Mouse (Mus musculus) stomach, postnatal 0 days (tissue): Measurements from ENCODE around the gene Mas1. TPM values are rescaled to one million over a fixed set of nuclear protein-coding genes. Genes with fewer than 3 reads are reported as not detected.

Experiments
- ATAC-seq: fragments of 200-750 bp; cut with Nextera tagmentation; 2 replicates; pipeline ENCODE4 v1.8.0; 2017; ENCODE audit not compliant: low FRiP score, low TSS enrichment
- DNase-seq: peaks from one replicate; pipeline ENCODE4 v3.0.0-alpha.2; 2016; ENCODE audit warnings: low spot score
- H3K27ac ChIP-seq: fragments of 300-500 bp; sonication (generic); replicated peaks from 2 replicates; pipeline ENCODE4 v1.5.1; 2014; ENCODE audit warnings: mild to moderate bottlenecking, control low read depth
- H3K27me3 ChIP-seq: fragments of 300-500 bp; sonication (generic); 2 replicates; pipeline ENCODE4 v1.6.1; 2014; ENCODE audit warnings: low read length; ENCODE audit not compliant: control insufficient read depth, insufficient read depth
- H3K36me3 ChIP-seq: fragments of 300-500 bp; sonication (generic); 2 replicates; pipeline ENCODE4 v1.6.1; 2014; ENCODE audit warnings: low read length, mixed read lengths; ENCODE audit not compliant: control insufficient read depth, insufficient read depth
- H3K4me1 ChIP-seq: fragments of 300-500 bp; sonication (generic); replicated peaks from 2 replicates; pipeline ENCODE4 v1.6.1; 2014; ENCODE audit warnings: antibody characterized with exemption; ENCODE audit not compliant: control insufficient read depth, insufficient read depth
- H3K4me2 ChIP-seq: fragments of 300-500 bp; sonication (generic); replicated peaks from 2 replicates; pipeline ENCODE4 v1.6.1; 2014; ENCODE audit warnings: low read depth, mild to moderate bottlenecking, control low read depth, moderate library complexity
- H3K4me3 ChIP-seq: fragments of 300-500 bp; sonication (generic); 2 replicates; pipeline ENCODE4 v1.5.1; 2014; ENCODE audit warnings: low read depth, low read length, control low read depth
- H3K9ac ChIP-seq: fragments of 300-500 bp; sonication (generic); 2 replicates; pipeline ENCODE4 v1.6.1; 2014; ENCODE audit warnings: mild to moderate bottlenecking, low read length, control low read depth, mixed read lengths
- H3K9me3 ChIP-seq: fragments of 300-500 bp; sonication (generic); 2 replicates; pipeline ENCODE4 v1.6.1; 2016; ENCODE audit warnings: low read length; ENCODE audit not compliant: control insufficient read depth
- CTCF ChIP-seq: IDR thresholded peaks from 2 replicates; pipeline ENCODE4 v1.5.1; 2016; ENCODE audit warnings: antibody characterized with exemption, low read depth, mild to moderate bottlenecking, moderate library complexity
- EP300 ChIP-seq: optimal IDR thresholded peaks from 2 replicates; pipeline ENCODE3; 2016; ENCODE audit warnings: antibody characterized with exemption
- WGBS: fragments of 180-500 bp; shearing (Covaris S2); extraction: QIAGEN DNeasy Blood & Tissue Kit; methylation state at CpG from one replicate; pipeline ENCODE4 v1.1.7; 2014; 5-methylcytosine and 5-hydroxymethylcytosine counted together
- polyA plus RNA-seq: library from polyadenylated mRNA; unstranded; fragments of >200 nt; fragmentation: Nextera tagmentation; extraction: Ambion mirVana; gene quantifications from 2 replicates; pipeline ENCODE4 v1.2.1, GENCODE M21; 2015

The Mas1 gene
- polyA plus RNA-seq, 1 experiment from 2014 or later = 0.12 TPM

- Histone ChIP-seq H3K27ac (0 out of 2 replicates have a peak overlapping the region, but pooled peaks have one; percentile 13), H3K36me3 (no peaks in the 10 kb centered on the region), H3K4me2 (no peak overlapping the region), H3K4me3 (no peak overlapping the region), H3K27me3 (no peaks in the 10 kb centered on the region), H3K9ac (no peak overlapping the region), H3K9me3 (no peaks in the 10 kb centered on the region), H3K4me1 (no peaks in the 10 kb centered on the region)
- DNase-seq = no peak
- WGBS = 28% methylated on average over 5 of the region's 5 CpGs
- no peak for TF ChIP-seq CTCF
- no peak for TF ChIP-seq EP300
- no peak for ATAC-seq
Observed at GRCm38 (mm10) chr17:12845862-12846261, 22.1 kb downstream of the Mas1 start.

GRCm38 (mm10) chr17:12844540-12844939, 23.4 kb downstream of the Mas1 start:
- no peak overlapping the region for H3K4me3 ChIP-seq
- H3K27me3 ChIP-seq = no peaks in the 10 kb centered on the region
- 59% methylated on average over 4 of the region's 4 CpGs for WGBS
- TF ChIP-seq EP300 (no peak), CTCF (no peak)
- H3K27ac ChIP-seq = no peak overlapping the region
- no peaks in the 10 kb centered on the region for H3K36me3 ChIP-seq
- DNase-seq (no peak), ATAC-seq (no peak)
- no peaks in the 10 kb centered on the region for H3K4me1 ChIP-seq
- H3K9ac ChIP-seq = no peak overlapping the region
- H3K9me3 ChIP-seq = no peaks in the 10 kb centered on the region
- H3K4me2 ChIP-seq = no peak overlapping the region

- WGBS = 76% methylated on average over 6 of the region's 6 CpGs
- ATAC-seq (no peak), DNase-seq (no peak)
- Histone ChIP-seq H3K27me3 (no peaks in the 10 kb centered on the region), H3K9me3 (no peaks in the 10 kb centered on the region), H3K9ac (no peak overlapping the region), H3K4me1 (no peaks in the 10 kb centered on the region), H3K27ac (no peak overlapping the region), H3K36me3 (no peaks in the 10 kb centered on the region), H3K4me3 (no peak overlapping the region), H3K4me2 (no peak overlapping the region)
- no peak for TF ChIP-seq CTCF
- TF ChIP-seq EP300 = no peak
Observed at GRCm38 (mm10) chr17:12843826-12844225, 24.1 kb downstream of the Mas1 start.

GRCm38 (mm10) chr17:12839475-12840267, 28.3 kb downstream of the Mas1 start:
- Histone ChIP-seq H3K4me2 (no peak overlapping the region), H3K27ac (no peak overlapping the region), H3K4me1 (no peaks in the 10 kb centered on the region), H3K9me3 (no peaks in the 10 kb centered on the region), H3K9ac (no peak overlapping the region), H3K36me3 (no peaks in the 10 kb centered on the region), H3K4me3 (no peak overlapping the region), H3K27me3 (no peaks in the 10 kb centered on the region)
- TF ChIP-seq CTCF = no peak
- no peak for TF ChIP-seq EP300
- no peak for DNase-seq
- WGBS = 59% methylated on average over 10 of the region's 10 CpGs
- no peak for ATAC-seq

GRCm38 (mm10) chr17:12835738-12836137, 32.2 kb downstream of the Mas1 start:
- no peaks in the 10 kb centered on the region for H3K9me3 ChIP-seq
- no peak overlapping the region for H3K4me2 ChIP-seq
- H3K27me3 ChIP-seq = no peaks in the 10 kb centered on the region
- TF ChIP-seq EP300 (no peak), CTCF (no peak)
- 0 out of 2 replicates have a peak, but pooled peaks cover 4% of the 10 kb centered on the region for H3K4me1 ChIP-seq
- no peak overlapping the region for H3K27ac ChIP-seq
- no peaks in the 10 kb centered on the region for H3K36me3 ChIP-seq
- no peak for ATAC-seq
- WGBS = 91% methylated on average over 5 of the region's 5 CpGs
- no peak overlapping the region for H3K9ac ChIP-seq
- no peak for DNase-seq
- H3K4me3 ChIP-seq = no peak overlapping the region

- H3K27me3 ChIP-seq = no peaks in the 10 kb centered on the region
- no peak for ATAC-seq
- H3K36me3 ChIP-seq = no peaks in the 10 kb centered on the region
- H3K4me1 ChIP-seq = 0 out of 2 replicates have a peak, but pooled peaks cover 4% of the 10 kb centered on the region
- H3K9ac ChIP-seq = no peak overlapping the region
- no peak for DNase-seq
- no peak overlapping the region for H3K27ac ChIP-seq
- no peak overlapping the region for H3K4me3 ChIP-seq
- no peaks in the 10 kb centered on the region for H3K9me3 ChIP-seq
- TF ChIP-seq CTCF (no peak), EP300 (no peak)
- H3K4me2 ChIP-seq = no peak overlapping the region
- 58% methylated on average over 3 of the region's 3 CpGs for WGBS
Observed at GRCm38 (mm10) chr17:12834826-12835225, 33.1 kb downstream of the Mas1 start.
